Mouse (Mus musculus) heart, postnatal 0 days (tissue): ENCODE data around the gene Rap1gap2. TPM values are rescaled to one million over a fixed set of nuclear protein-coding genes. Genes with fewer than 3 reads are reported as not detected.
A peak's percentile ranks its signal among the peaks of the same experiment; 100 is the strongest.

Experiments used
- ATAC-seq: fragments of 200-750 bp; cut with Nextera tagmentation; 2 replicates; pipeline ENCODE4 v1.8.0; 2017; ENCODE audit warnings: low read depth, moderate number of reproducible peaks, moderate library complexity; ENCODE audit not compliant: insufficient read depth
- DNase-seq: peaks from one replicate; pipeline ENCODE4 v3.0.0-alpha.2; 2016; ENCODE audit warnings: low spot score
- H3K27ac ChIP-seq: fragments of 300-500 bp; sonication (generic); 2 replicates; pipeline ENCODE4 v1.5.1; 2014; ENCODE audit warnings: low read depth, mild to moderate bottlenecking
- H3K27me3 ChIP-seq: fragments of 300-500 bp; sonication (generic); 2 replicates; pipeline ENCODE4 v1.6.1; 2014; ENCODE audit warnings: low read length, mixed read lengths; ENCODE audit not compliant: control insufficient read depth, insufficient read depth
- H3K36me3 ChIP-seq: fragments of 300-500 bp; sonication (generic); replicated peaks from 2 replicates; pipeline ENCODE4 v1.6.1; 2014; ENCODE audit warnings: low read length, mixed read lengths; ENCODE audit not compliant: control insufficient read depth, insufficient read depth
- H3K4me1 ChIP-seq: fragments of 300-500 bp; sonication (generic); 2 replicates; pipeline ENCODE4 v1.6.1; 2014; ENCODE audit warnings: antibody characterized with exemption; ENCODE audit not compliant: control insufficient read depth, insufficient read depth
- H3K4me2 ChIP-seq: fragments of 300-500 bp; sonication (generic); 2 replicates; pipeline ENCODE4 v1.6.1; 2014; ENCODE audit warnings: low read depth, mild to moderate bottlenecking, low read length, moderate library complexity
- H3K4me3 ChIP-seq: fragments of 300-500 bp; sonication (generic); 2 replicates; pipeline ENCODE4 v1.5.1; 2014; ENCODE audit warnings: low read depth, low read length
- H3K9ac ChIP-seq: fragments of 300-500 bp; sonication (generic); replicated peaks from 2 replicates; pipeline ENCODE4 v1.6.1; 2014; ENCODE audit warnings: low read depth, low read length, mixed read lengths
- H3K9me3 ChIP-seq: fragments of 300-500 bp; sonication (generic); replicated peaks from 2 replicates; pipeline ENCODE4 v1.6.1; 2016; ENCODE audit warnings: low read length; ENCODE audit not compliant: control insufficient read depth
- CTCF ChIP-seq: IDR thresholded peaks from 2 replicates; pipeline ENCODE4 v1.5.1; 2016; ENCODE audit warnings: antibody characterized with exemption, control low read depth, low read depth
- EP300 ChIP-seq: IDR thresholded peaks from 2 replicates; pipeline ENCODE4 v1.6.1; 2016; ENCODE audit warnings: antibody characterized with exemption, low read depth
- WGBS: fragments of 180-500 bp; shearing (Covaris S2); extraction: QIAGEN DNeasy Blood & Tissue Kit; methylation state at CpG from one replicate; pipeline ENCODE4 v1.1.7; 2014; 5-methylcytosine and 5-hydroxymethylcytosine counted together
- polyA plus RNA-seq: library from polyadenylated mRNA; unstranded; fragments of >200 nt; fragmentation: Nextera tagmentation; extraction: Ambion mirVana; gene quantifications from 2 replicates; pipeline ENCODE4 v1.2.1, GENCODE M21; 2015
- total RNA-seq: library from RNA; depleted of rRNA; stranded (reverse); fragments of >200 nt; gene quantifications from 2 replicates; pipeline ENCODE4 v1.2.3, GENCODE M21; 2014; ENCODE audit warnings: low replicate concordance

The Rap1gap2 gene
- total and polyA plus RNA-seq, 2 experiments from 2014 or later = 5.6 to 16.5 TPM

DNA sequence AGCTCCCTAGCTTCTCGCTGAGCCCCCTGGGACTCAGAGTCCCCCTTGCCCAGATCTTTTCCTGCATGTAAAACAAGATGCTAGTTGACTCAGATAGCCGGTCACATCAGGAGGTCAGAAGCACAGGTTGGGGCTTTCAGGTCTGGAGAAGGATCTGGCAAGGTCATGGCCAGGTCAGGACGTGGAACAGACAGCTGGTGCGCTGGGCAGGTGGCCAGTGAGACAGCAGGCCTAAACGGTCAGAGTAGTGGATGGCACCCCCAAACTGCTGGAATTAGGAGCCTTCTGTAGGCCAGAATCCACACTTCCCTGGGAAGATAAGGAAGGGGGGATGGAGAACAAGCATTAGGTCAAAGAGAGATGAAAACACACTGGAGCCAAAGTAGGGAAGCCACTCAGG is 223.5 kb downstream of the Rap1gap2 start:
- ATAC-seq = no peak

DNA sequence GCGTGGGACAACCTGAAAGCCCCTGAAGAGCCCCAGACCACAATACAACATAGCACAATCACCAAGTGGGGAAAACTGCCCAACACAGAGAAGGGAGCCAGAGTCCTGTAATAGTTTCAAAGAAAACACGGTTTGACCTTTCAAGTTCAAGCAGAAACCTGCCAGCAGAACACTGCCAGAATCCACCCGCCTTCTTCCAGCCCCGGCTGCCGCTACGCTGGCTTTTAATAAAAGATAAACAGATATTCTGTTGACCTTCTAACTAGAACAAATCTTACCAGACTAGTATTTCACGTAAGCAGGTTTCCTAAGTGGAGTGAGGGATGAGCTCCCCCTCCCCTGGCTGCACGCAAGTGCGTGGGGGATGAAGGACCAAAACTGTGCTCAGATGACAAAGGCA is 225.0 kb downstream of the Rap1gap2 start:
- peak overlapping the region; percentile 11; the same call in 1 of the 2 replicates for H3K27ac ChIP-seq
- no peaks in the 10 kb centered on the region for H3K27me3 ChIP-seq
- DNase-seq = no peak

More for the DNA sequence above, 223.5 kb downstream of the Rap1gap2 start:
- H3K9me3 ChIP-seq = no peaks in the 10 kb centered on the region
- no peak overlapping the region for H3K4me3 ChIP-seq
- WGBS = 54% methylated on average over 5 of the region's 5 CpGs
- no peak overlapping the region for H3K27ac ChIP-seq
- no peak overlapping the region for H3K4me2 ChIP-seq
- DNase-seq = no peak
- H3K27me3 ChIP-seq = no peaks in the 10 kb centered on the region
- H3K4me1 ChIP-seq = peaks cover 16% of the 10 kb centered on the region; the same call in 1 of the 2 replicates
- TF ChIP-seq EP300 (no peak), CTCF (no peak)
- H3K9ac ChIP-seq = no peak overlapping the region
- no peaks in the 10 kb centered on the region for H3K36me3 ChIP-seq

GRCm38 (mm10) chr11:74379166-74379873 is 231.4 kb downstream of the Rap1gap2 start:
- ATAC-seq (no peak), DNase-seq (no peak)
- no peak overlapping the region for H3K4me2 ChIP-seq
- H3K9ac ChIP-seq = no peak overlapping the region
- H3K4me3 ChIP-seq = no peak overlapping the region
- 69% methylated on average over 4 of the region's 4 CpGs for WGBS
- no peaks in the 10 kb centered on the region for H3K9me3 ChIP-seq
- no peaks in the 10 kb centered on the region for H3K27me3 ChIP-seq
- TF ChIP-seq EP300 = no peak
- no peak for TF ChIP-seq CTCF
- H3K27ac ChIP-seq = no peak overlapping the region
- no peaks in the 10 kb centered on the region for H3K4me1 ChIP-seq
- no peaks in the 10 kb centered on the region for H3K36me3 ChIP-seq

More for the DNA sequence above, 225.0 kb downstream of the Rap1gap2 start:
- H3K4me2 ChIP-seq = no peak overlapping the region
- peaks cover 16% of the 10 kb centered on the region; the same call in 1 of the 2 replicates for H3K4me1 ChIP-seq
- WGBS = 53% methylated on average over 9 of the region's 9 CpGs
- no peaks in the 10 kb centered on the region for H3K9me3 ChIP-seq
- ATAC-seq = no peak
- no peak overlapping the region for H3K4me3 ChIP-seq
- TF ChIP-seq EP300 (no peak), CTCF (no peak)
- no peak overlapping the region for H3K9ac ChIP-seq
- H3K36me3 ChIP-seq = no peaks in the 10 kb centered on the region

GRCm38 (mm10) chr11:74376847-74377246 is 233.9 kb downstream of the Rap1gap2 start:
- 85% methylated on average over 3 of the region's 3 CpGs for WGBS
- Histone ChIP-seq H3K27ac (no peak overlapping the region), H3K9ac (no peak overlapping the region), H3K4me2 (no peak overlapping the region), H3K4me1 (no peaks in the 10 kb centered on the region), H3K27me3 (no peaks in the 10 kb centered on the region; the same call in 1 of the 2 replicates), H3K9me3 (no peaks in the 10 kb centered on the region), H3K36me3 (no peaks in the 10 kb centered on the region), H3K4me3 (no peak overlapping the region)
- peak; percentile 62 for ATAC-seq
- peak; percentile 62 for DNase-seq
- TF ChIP-seq EP300 (no peak), CTCF (peak; percentile 85)

DNA sequence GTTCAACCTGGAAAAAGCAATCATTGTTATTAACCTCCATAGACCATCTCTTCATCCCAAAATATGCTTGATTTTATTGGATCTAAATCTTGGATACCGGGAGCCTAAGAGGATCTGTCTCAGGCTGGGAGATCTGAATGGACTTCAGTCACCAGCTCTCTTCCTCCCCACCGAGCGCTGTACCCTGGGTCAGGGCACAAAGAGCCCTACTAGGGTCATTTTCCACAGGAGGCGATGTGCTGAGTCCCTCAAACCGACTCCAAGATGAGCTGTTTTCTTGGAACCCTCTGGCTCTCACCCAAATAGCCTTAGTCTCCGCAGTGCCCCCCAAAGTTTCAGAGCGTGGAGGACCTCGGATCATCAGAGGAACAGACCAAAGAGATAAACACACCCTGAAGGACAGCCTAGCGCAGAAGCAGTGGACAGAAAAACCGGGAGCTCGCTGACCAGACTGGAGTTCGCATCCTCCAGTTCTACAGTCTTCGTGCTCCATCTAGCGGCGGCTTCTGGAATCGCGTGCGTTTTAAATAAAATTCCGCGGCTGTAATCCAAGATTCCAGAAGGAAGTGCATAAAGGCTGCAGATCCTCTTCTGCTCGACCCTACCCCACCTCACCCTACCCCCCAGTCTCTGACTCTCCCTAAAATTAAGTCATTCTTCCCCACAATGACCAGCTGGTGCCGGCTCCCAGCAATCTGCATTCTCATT is 239.2 kb downstream of the Rap1gap2 start:
- ATAC-seq = no peak

More for the DNA sequence above, 239.2 kb downstream of the Rap1gap2 start:
- TF ChIP-seq CTCF (peak; percentile 76), EP300 (no peak)
- Histone ChIP-seq H3K9ac (no peak overlapping the region), H3K36me3 (no peaks in the 10 kb centered on the region), H3K4me1 (no peaks in the 10 kb centered on the region), H3K27me3 (peaks cover 9% of the 10 kb centered on the region), H3K4me3 (no peak overlapping the region), H3K9me3 (no peaks in the 10 kb centered on the region), H3K4me2 (no peak overlapping the region), H3K27ac (no peak overlapping the region)
- WGBS = 13% methylated on average over 22 of the region's 22 CpGs
- DNase-seq = peak; percentile 39
